Mouse (Mus musculus) mature B cell (primary cell): Measurements from ENCODE around the gene Plek.

ENCODE experiments used
- in situ Hi-C: fragments of 300-500 bp; cut with MboI; formaldehyde crosslinking; loops from 2 replicates; pipeline ENCODE4 v1.14.3; 2019

Gene Plek

DNA sequence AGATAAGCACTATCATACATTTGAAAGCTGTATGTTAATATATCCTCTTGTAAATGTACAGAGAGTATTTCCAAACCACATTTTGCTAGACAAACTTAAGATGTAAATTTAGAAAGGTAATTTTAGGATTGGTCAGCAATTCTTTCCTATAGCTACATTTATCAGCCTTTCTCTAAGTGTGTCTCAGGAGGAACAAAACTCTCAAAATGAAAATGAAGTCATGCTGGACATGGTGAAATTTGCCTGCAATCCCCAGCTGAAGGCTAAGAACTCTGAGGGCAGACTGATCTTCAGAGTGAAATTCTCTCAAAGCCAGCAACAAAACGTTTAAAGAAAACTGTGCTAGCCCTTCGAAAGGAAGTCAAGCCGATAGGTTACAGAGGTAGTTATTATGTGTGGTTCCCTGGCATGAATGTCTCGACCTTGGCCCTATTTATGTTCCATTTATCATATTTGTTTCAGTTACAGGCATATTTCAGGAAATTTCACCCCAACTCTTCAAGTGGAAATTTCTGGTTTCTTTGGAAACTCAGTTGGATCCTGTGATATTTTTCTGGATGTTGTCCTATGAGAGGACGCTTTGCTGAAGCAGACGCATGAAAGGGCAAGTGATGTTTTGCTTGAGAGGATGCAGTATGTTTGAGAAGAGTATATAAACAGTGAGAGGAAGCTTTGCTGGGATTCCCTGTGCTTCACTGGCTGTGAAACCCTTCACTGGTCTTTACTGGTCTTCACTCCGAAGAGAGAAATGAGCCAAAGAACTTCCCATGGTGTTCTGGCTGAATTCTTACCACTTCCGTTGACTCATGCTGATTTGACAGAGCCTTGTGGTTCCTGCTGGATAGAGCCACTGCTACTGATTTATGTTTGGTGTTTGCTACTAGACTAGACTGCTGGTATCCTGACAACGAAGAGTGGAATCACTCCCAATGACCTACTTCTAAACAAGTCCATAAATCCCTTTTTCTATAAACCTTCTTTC, 51.5 kb downstream of the Plek start:
- in situ Hi-C loops = loop anchor here (25.0 kb wide), 1 partner anchor 463 kb away; no protein-coding TSS in a partner anchor

DNA sequence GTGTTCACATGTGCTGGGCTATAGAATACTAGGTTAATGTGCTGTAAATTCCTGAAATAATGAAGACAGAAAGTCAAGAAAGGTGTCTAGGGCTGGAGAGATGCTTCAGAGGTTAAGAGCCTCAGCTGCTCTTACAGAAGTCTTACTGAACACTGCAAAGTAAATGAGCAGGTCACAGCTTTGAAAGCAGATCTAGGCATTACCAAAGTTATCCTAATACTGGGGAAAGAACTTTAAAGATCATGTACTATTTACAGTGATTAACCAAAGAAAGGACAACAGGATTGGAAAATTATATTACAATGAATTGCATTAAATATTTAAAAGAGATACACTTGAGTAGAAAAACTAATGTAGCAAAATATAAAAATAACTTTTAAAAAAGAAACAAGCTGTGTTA, 52.2 kb downstream of the Plek start:
- in situ Hi-C loops = loop anchor here (25.0 kb wide), 1 partner anchor 463 kb away; no protein-coding TSS in a partner anchor

DNA sequence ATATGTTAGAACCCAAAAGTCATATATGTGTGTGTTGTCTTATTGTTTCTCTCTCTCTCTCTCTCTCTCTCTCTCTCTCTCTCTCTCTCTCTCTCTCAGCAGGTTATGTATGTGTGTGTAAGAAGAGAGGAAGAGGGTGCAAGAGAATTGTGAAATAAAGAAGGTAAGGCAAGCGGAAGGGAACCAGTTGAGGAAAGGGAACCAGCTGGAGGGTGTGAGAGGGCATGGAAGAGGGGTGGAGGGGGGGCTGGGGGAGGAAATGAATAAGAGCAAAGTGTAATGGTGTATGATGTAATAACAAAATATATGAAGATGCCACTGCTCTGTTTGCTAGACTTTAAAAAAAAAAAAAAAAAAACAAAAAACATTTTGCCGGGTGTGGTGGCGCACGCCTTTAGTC, 52.8 kb downstream of the Plek start:
- in situ Hi-C loops = no loop called here

DNA sequence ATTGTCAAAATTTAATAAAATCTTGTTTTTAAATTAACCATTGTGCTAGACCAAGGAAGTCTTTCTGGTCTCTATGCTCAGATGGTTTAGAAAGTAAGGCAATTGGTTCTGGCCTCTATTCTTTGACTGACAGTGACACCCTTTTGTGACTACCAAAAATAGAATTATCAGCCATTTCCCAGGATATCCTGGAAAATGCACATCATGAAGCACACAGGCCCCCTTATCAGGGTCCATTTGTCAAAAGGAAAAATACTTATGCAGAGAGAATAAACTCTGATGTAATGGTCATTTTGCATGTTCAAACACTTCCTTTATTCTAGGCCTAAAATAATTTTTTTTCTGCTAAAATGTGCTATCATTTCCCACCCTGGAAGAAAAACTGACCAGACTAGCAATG, 54.7 kb downstream of the Plek start:
- in situ Hi-C loops = no loop called here

DNA sequence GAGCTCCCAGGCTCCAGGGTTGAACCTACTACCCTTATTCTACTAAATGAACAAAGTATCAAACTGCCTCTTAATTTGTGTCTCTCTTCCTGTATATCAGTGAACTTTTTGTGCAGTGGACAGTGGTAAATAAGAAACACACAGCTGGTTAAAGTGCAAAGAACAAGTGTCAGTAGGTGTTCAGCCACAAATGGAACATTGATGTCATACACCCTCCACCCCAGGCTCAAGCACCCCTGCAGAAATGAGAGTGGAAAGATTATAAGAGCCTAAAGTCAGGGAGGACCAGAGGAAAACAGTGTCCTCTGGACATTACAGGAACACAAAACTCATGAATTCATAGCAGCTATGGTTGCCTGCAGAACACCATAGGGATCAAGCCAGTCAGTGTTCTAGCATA, 55.4 kb downstream of the Plek start:
- in situ Hi-C loops = no loop called here

DNA sequence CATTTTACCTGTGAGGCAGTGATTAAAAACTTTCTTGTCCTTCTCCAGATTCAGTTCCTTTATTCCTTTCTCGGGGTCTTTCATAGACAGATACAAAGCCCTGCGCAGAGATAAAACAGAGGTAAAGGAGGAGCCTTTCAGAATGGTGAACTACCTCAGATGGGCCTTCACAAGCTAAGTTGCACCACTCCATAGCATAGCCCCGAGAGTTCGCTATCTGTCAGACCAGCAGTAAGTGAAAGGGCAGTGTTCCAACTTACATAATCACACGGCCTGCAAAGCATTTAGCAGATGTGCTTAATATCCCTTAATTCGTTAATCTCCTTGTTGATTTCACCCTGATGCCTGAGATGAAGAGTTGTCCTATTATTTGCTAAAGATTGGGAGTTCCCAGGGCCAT, 59.3 kb downstream of the Plek start:
- in situ Hi-C loops = no loop called here

DNA sequence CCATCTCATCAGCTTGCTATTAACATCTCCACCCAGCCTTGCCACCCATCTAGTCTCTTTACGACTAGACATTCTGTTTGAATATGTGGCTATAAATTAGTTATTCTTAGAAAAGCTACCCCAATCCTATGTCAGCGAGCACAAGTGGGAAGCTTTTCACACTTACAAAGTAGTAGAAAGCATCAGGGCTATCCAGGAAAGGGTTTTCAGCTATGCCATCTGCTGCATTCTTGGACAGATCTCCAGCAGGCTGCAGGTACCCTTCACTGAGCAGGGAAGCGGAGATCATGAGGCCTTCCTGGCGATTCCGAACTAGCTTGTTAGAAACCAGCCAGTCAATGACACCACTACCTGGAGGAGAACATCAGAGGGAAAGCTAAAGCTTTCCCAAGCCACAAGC, 62.3 kb downstream of the Plek start:
- in situ Hi-C loops = no loop called here

DNA sequence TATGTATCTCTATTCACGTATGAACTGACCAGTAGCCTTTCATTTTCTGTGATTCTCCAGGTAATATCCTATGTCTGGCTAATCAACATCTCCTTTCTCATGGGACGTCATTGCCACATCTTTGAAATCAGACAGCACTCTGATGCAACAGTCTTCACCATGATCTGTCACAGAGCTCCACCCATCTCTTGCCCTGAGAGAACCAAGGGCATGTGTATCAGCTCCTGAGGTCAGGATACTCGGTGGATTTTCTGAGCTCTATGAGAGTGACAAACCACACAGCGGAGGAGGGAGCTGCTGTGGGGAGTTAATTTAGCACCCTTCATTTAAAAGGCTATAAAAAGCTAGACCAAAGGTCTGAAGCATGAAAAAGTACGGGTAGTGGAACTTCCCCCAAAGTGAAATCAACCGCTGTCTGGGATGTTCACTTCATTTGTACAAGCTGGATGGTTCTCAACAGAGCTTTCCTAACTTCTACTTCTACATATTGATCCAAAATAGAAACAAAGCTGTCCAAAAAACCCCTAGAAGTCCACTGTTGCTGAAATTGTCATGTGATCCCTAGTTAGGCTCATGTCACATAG, 64.3 kb downstream of the Plek start:
- in situ Hi-C loops = no loop called here

DNA sequence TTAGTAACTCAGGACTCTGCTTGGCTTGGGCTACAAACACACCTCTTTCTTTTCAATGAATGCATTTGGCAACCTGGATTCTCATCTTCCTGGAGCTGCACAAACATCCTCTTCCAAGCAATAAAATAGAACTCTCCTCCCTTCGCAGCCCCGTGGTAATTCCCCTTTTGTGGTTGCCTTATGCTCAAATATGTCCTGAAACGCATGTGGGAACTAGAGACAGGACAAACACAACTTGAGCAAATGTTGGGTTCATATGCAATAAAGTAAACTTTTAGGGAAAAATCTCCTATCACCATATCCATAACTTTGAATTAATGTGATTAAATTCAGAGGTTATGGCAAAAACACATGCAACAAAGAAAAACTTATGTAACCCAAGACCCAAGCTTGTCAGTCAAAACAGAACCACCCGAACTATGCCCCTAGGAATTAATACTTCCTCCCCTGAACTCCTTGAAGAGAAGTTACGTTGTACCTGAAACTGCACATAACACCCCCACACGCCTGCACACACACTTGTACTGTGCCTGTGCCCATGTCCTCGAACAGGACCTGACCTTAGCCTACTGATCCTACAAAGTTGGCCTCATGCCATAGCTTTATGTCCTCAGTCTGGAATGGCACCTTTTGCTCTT, 65.5 kb downstream of the Plek start:
- in situ Hi-C loops = no loop called here

DNA sequence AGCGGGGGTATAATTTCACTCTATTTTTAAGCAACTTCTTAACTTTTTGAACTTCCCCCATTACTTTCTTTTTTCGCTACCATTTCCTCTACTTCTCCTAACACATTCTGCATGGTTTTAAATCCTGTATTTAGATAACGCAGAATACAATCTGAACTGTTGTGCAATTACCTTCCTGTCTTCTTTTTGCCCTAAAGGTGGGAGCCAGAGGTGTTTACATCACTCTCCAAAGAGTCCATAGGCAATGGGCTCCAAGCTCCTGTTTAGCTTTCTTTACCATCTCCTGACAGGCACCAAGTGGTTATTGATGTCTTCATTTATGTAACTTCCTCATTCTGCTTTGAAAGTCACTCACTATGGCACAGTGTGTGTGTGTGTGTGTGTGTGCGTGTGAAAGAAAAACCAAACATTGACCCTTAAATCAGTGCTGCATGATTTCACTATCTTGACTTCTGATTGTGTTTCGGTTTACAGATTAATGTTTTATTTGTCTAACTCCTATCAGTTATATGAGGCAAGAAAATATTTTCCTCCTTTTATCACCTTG, 73.9 kb downstream of the Plek start:
- in situ Hi-C loops = no loop called here

DNA sequence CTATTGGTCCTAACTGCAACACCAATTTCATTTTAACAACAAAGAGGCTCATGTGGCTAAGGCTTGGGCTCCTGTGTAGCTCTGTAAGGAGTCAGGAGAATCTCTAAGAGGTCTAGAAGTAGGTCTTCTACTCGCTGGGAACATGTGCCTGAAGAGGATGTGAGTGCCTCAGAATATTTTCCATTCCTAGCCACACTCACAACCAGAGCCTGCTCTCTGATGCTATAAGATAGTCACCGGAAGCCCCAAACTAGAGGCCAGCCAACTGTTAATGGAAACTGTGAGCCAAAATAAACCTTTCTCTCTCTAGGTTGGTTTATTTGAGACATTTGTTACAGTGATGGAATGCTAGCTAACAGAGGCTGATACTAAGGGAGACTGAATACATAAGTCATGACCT, 74.6 kb downstream of the Plek start:
- in situ Hi-C loops = no loop called here

DNA sequence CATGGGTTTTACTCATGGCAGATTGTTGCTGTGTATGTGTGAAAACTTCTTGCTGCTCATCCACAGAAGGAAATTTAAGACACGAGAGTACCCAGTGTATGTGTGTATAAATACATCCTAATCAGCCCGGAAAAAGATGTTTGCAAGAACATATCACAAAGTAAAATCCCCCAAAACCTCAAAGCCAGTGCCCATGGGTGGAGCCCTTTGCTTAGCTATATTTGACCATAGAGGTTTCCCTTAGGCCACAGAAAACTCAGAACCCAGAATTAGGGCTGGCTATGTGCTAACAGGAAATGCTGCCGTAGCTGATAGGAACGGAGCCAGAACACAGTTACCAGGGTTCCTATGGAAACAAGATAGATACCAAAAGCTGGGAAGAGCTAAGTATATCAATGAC, 75.2 kb downstream of the Plek start:
- in situ Hi-C loops = no loop called here

DNA sequence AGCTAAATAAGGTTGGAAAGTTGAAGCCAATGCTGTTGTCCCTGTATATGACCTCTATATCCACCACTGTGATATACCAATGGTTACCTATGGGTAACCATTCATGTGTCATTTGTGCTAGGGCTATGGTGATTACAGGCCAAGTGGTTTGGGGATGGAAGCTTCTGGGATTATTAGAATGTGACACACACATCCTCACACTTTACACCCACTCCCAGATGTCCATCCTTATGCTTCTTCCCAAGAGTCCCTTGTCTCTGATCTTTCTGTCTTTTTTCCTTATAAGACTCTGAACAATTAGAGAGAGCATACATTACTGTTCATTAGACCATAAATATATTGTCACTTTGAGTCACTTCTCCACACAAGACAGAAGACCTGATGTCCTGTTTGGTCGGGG, 79.1 kb downstream of the Plek start:
- in situ Hi-C loops = no loop called here

DNA sequence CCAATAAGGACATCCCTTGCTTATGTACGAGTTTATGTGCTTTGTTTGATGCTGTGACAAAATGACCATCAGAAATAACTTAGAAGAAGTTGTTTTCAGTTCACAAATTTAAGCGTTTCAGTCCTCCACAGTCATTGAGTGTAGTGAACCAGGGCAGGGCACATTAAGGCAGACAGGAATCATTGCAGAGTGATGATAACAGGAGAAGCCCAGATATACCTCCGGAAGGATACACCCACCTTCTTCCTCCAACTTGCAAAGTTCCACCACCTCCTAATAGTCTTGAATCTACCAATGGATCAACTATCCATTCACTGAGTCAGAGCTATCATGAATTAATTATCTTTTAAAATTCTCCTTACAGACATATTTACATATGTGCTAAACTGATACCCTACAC, 80.2 kb downstream of the Plek start:
- in situ Hi-C loops = no loop called here

DNA sequence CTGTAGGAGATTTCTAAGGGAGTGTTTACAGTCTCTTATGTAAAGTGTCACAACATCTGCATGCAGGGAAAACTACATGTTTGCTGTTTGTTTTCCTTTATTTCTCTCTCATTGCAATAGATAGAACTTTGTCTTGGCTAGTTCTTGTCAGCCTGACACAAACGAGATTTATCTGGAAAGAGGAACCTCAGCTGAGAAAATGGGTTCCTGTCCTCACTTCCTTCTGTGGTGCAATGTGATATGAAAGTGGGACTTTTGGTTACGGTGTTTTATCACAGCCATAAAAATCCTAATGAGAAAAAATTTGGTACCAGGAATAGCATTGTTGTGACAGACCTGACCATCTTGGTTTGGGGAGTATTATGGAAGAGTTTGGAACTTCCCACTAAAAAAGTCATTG, 82.5 kb downstream of the Plek start:
- in situ Hi-C loops = no loop called here

DNA sequence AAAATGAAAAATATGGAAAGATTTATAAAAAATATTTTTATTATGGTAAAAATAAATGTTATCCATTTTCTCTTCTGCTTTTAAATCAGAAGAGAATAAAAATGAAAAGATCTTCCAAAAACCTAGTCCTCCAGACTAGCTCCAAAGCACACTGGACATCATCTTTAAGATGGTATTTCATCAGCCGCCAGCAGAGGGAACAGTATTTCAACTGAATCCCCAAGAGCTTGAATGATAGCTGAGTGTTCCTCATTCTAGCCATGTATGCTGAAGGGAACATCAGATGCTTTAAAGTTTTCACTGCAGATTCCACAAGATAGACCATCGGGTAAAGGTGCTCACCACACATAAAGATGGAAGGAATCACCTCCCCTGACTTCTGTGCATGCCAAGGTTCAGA, 84.4 kb downstream of the Plek start:
- in situ Hi-C loops = no loop called here

DNA sequence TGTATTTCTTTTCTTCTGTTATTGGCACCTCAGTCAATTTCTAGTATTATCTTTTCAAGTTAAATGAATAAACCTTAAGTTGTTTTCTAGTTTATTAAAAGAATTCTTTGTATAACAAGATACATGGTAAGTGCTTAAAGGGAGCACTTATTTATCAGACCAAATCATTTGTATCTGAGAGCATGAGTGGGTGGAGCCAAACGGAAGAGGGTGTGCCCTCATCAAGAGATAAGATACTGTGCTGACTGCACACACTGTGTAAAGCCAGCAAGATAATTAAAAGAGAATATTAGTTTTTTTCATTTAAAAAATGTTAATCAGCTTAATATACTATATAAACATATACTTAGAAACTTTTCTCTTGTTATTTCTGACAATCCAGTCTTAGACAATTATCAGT, 93.7 kb downstream of the Plek start:
- in situ Hi-C loops = no loop called here

DNA sequence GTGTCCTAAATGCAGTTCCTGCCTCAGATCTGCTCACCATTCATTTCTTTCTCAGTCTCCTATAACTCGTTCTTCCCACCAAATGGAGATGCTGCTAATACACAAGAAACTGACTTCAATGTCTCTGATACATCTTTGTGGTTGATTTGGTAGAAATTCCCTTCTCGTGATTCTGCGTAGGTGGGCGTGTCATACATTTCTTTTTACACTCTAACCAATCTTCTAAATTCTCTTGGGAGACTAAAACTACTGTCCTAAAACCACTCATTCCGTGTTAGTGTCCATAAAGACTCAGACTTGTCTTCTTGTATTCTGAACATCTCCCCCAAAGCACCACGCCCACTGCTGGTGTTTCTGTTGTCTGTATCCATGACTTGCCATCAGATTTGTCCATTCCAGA, 95.2 kb downstream of the Plek start:
- in situ Hi-C loops = no loop called here

DNA sequence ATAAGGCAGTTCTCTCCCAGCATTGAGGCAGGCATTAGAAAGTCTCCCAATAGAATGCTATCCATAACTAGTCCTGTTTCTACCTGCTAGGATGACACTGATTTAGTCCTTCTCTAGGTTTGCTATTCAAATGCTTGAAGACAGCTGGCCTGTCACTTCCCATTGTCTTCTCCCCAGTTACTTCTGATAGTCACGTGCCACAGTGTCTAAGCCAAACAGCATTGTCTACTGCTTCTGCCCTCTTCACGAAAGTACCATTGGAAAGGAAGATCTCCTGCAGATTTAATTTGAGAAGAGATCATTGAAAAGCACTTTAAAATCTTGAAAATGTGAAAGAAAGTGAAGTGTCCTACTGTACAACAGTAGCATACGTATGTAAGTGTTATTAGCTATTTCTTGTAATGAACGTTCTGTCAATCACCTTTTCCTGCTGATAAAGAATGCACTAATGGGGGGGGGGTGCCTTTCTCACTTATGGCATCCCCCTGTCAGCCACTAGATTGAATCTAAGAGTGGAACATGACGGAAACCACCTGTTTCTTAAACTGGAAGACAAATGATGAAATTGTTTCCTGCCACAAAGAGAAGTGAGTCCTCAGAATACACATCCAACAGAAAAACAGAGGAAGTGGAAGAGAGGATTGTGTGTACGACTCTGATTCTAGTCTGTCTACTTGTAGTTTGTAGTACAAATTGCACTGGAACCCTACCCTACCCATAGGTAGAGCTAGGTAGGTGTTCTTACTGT, 95.9 kb downstream of the Plek start:
- in situ Hi-C loops = no loop called here

DNA sequence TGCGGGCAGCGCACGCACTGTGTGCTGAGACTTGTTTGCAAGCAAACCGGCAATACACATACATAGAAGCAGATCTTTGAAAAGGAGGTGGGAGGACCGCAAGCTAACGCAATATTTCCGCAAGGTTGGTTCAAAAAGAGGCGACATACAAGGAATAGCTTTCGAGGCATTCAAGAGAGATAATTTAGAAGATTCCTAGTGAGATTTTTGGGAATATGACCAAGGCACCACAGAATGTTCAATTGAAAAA, 100.5 kb downstream of the Plek start:
- in situ Hi-C loops = no loop called here

DNA sequence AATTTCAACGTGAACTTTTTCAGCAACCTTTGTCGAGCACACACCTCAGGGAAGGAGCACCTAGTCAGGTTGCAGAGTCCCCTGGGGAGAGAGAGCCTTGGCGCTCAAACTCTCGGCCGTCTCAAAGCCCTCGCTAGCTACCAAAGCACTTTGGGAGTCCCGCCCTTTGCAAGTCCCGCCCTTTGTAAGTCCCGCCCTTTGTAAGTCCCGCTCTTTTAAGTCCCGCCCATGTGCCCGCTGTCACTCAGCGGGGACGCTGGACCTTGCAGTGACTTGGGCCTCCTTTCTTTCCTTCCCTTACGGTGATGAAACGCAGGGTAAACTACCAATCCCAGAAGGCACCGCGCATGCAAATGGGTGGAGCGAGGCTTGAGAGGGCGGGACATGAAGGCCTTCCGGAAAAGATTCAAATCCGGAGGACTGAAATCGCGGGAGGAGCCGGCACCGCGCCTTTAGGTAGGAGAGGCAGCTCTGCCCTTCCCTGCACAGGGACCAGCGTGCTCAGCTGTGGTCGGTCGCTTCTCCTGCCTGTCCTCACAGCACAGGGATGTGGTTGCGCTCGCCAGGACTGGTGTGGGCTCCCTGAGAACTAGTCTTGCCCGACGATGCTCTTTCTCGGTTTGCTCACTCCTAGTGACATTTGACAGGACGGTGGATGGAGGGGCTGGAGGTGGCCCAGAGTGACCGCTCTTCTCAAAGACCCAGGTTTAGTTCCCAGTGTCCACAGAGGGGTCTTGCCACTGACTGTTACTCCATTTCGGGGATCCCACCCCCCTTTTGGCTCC, 101.0 kb downstream of the Plek start, which contains the start of gene Fbxo48:
Gene Fbxo48, plus strand, starts transcription at position 400 of the 785 bp plus-strand sequence.
- in situ Hi-C loops = no loop called here
